Mouse (Mus musculus): ENCODE measurements around the gene Ifit1bl1. TPM values are rescaled to one million over a fixed set of nuclear protein-coding genes. Genes with fewer than 3 reads are reported as not detected.
"Not testable (repeated sequence)": the region's sequence is repeated elsewhere in the genome, so short reads cannot be mapped to it uniquely, and the experiment has no call there.

Ifit1bl1 gene
- polyA plus RNA-seq, 1 experiment from 2014 or later, result 0.59 TPM

GRCm38 (mm10) chr19:34585740-34586458 lies 15.9 kb downstream of the Ifit1bl1 start:
- not testable (repeated sequence) for H3K4me3 ChIP-seq; H3K27me3 ChIP-seq; H3K27ac ChIP-seq; H3K4me1 ChIP-seq; H3K9me3 ChIP-seq; H3K9ac ChIP-seq; H3K36me3 ChIP-seq; ATAC-seq (ENCODE audit: low FRiP score, low read depth); H3K4me2 ChIP-seq (replicated peaks)
- WGBS, result 71% methylated on average over 5 of the region's 5 CpGs

- H3K4me3 ChIP-seq; H3K36me3 ChIP-seq; H3K4me1 ChIP-seq; H3K9ac ChIP-seq; H3K9me3 ChIP-seq; H3K27ac ChIP-seq; H3K27me3 ChIP-seq; H3K4me2 ChIP-seq (replicated peaks): not testable (repeated sequence)
- WGBS, result 33% methylated on average over 2 of the region's 2 CpGs
- peak; percentile 44; the same call in 1 of the 2 replicates for ATAC-seq (ENCODE audit: low FRiP score, low read depth)
Observed at GRCm38 (mm10) chr19:34583126-34583766, 18.5 kb downstream of the Ifit1bl1 start, which contains the start of gene Ifit3. TSS of gene Ifit3 (plus strand) at chr19:34583531.

- H3K36me3 ChIP-seq; H3K4me1 ChIP-seq; H3K4me3 ChIP-seq; H3K27ac ChIP-seq; H3K4me2 ChIP-seq (replicated peaks); H3K9me3 ChIP-seq; H3K9ac ChIP-seq; H3K27me3 ChIP-seq: not testable (repeated sequence)
- peak; percentile 51; the same call in 1 of the 2 replicates for ATAC-seq (ENCODE audit: low FRiP score, low read depth)
- 61% methylated on average over 2 of the region's 2 CpGs for WGBS
Observed at GRCm38 (mm10) chr19:34582696-34583095, 19.1 kb downstream of the Ifit1bl1 start.

GRCm38 (mm10) chr19:34577121-34577520 lies 24.6 kb downstream of the Ifit1bl1 start:
- no peak overlapping the region for H3K27ac ChIP-seq
- no peaks in the 10 kb centered on the region for H3K9me3 ChIP-seq
- no peak overlapping the region for H3K4me2 ChIP-seq (replicated peaks)
- H3K4me3 ChIP-seq, result no peak overlapping the region
- ATAC-seq (ENCODE audit: low FRiP score, low read depth), result no peak
- 68% methylated on average over 1 of the region's 1 CpGs for WGBS
- no peaks in the 10 kb centered on the region for H3K27me3 ChIP-seq
- H3K36me3 ChIP-seq, result peaks cover 11% of the 10 kb centered on the region; the same call in 1 of the 2 replicates
- H3K9ac ChIP-seq, result no peak overlapping the region
- no peaks in the 10 kb centered on the region for H3K4me1 ChIP-seq

- Histone ChIP-seq H3K9me3 (no peaks in the 10 kb centered on the region), H3K4me1 (peaks cover 23% of the 10 kb centered on the region), H3K9ac (no peak overlapping the region), H3K27me3 (no peaks in the 10 kb centered on the region), H3K27ac (no peak overlapping the region), H3K4me2 (replicated peaks) (no peak overlapping the region), H3K4me3 (no peak overlapping the region), H3K36me3 (peaks cover 11% of the 10 kb centered on the region; the same call in 1 of the 2 replicates)
- 88% methylated on average over 5 of the region's 5 CpGs for WGBS
- no peak for ATAC-seq (ENCODE audit: low FRiP score, low read depth)
Observed at GRCm38 (mm10) chr19:34573650-34574049, 28.1 kb downstream of the Ifit1bl1 start.

GRCm38 (mm10) chr19:34571080-34571479 lies 30.7 kb downstream of the Ifit1bl1 start:
- Histone ChIP-seq H3K36me3 (peaks cover 11% of the 10 kb centered on the region; the same call in 1 of the 2 replicates), H3K9ac (no peak overlapping the region), H3K9me3 (no peaks in the 10 kb centered on the region), H3K4me2 (replicated peaks) (no peak overlapping the region), H3K27ac (no peak overlapping the region), H3K27me3 (no peaks in the 10 kb centered on the region), H3K4me1 (peaks cover 24% of the 10 kb centered on the region), H3K4me3 (no peak overlapping the region)
- no peak for ATAC-seq (ENCODE audit: low FRiP score, low read depth)
- WGBS, result 67% methylated on average over 1 of the region's 1 CpGs

GRCm38 (mm10) chr19:34569896-34570476 lies 31.8 kb downstream of the Ifit1bl1 start:
- 68% methylated on average over 4 of the region's 4 CpGs for whole genome bisulfite sequencing
- no peak overlapping the region for H3K27ac ChIP-seq

GRCm38 (mm10) chr19:34568988-34569895 lies 32.5 kb downstream of the Ifit1bl1 start:
- WGBS, result 42% methylated on average over 7 of the region's 7 CpGs
- no peaks in the 10 kb centered on the region for H3K27me3 ChIP-seq

More at GRCm38 (mm10) chr19:34569896-34570476, 31.8 kb downstream of the Ifit1bl1 start:
- Histone ChIP-seq H3K4me3 (no peak overlapping the region), H3K27me3 (no peaks in the 10 kb centered on the region), H3K9ac (no peak overlapping the region), H3K9me3 (no peaks in the 10 kb centered on the region), H3K36me3 (peaks cover 11% of the 10 kb centered on the region; the same call in 1 of the 2 replicates), H3K4me2 (replicated peaks) (no peak overlapping the region), H3K4me1 (peaks cover 24% of the 10 kb centered on the region)
- no peak for ATAC-seq (ENCODE audit: low FRiP score, low read depth)

GRCm38 (mm10) chr19:34566178-34566784 lies 35.5 kb downstream of the Ifit1bl1 start:
- Histone ChIP-seq H3K27ac (no peak overlapping the region), H3K4me2 (replicated peaks) (no peak overlapping the region), H3K9ac (no peak overlapping the region), H3K9me3 (no peaks in the 10 kb centered on the region), H3K27me3 (no peaks in the 10 kb centered on the region), H3K36me3 (no peaks in the 10 kb centered on the region), H3K4me1 (peaks cover 22% of the 10 kb centered on the region), H3K4me3 (no peak overlapping the region)
- 88% methylated on average over 1 of the region's 1 CpGs for WGBS
- ATAC-seq (ENCODE audit: low FRiP score, low read depth), result no peak

More at GRCm38 (mm10) chr19:34568988-34569895, 32.5 kb downstream of the Ifit1bl1 start:
- H3K9ac ChIP-seq, result no peak overlapping the region
- no peak overlapping the region for H3K4me2 ChIP-seq (replicated peaks)
- H3K27ac ChIP-seq, result no peak overlapping the region
- H3K36me3 ChIP-seq, result peaks cover 11% of the 10 kb centered on the region; the same call in 1 of the 2 replicates
- H3K9me3 ChIP-seq, result no peaks in the 10 kb centered on the region
- H3K4me1 ChIP-seq, result peaks cover 24% of the 10 kb centered on the region
- no peak overlapping the region for H3K4me3 ChIP-seq
- no peak for ATAC-seq (ENCODE audit: low FRiP score, low read depth)

- Histone ChIP-seq H3K4me2 (replicated peaks) (no peak overlapping the region), H3K9ac (no peak overlapping the region), H3K4me3 (no peak overlapping the region), H3K36me3 (no peaks in the 10 kb centered on the region), H3K4me1 (no peaks in the 10 kb centered on the region), H3K9me3 (no peaks in the 10 kb centered on the region), H3K27ac (no peak overlapping the region), H3K27me3 (no peaks in the 10 kb centered on the region)
- ATAC-seq (ENCODE audit: low FRiP score, low read depth), result no peak
Observed at GRCm38 (mm10) chr19:34562556-34562955, 39.2 kb downstream of the Ifit1bl1 start.

GRCm38 (mm10) chr19:34556621-34557020 lies 45.1 kb downstream of the Ifit1bl1 start:
- Histone ChIP-seq H3K36me3 (no peaks in the 10 kb centered on the region), H3K9ac (no peak overlapping the region), H3K4me1 (peaks cover 19% of the 10 kb centered on the region), H3K4me3 (no peak overlapping the region), H3K9me3 (no peaks in the 10 kb centered on the region), H3K27ac (no peak overlapping the region), H3K4me2 (replicated peaks) (no peak overlapping the region), H3K27me3 (no peaks in the 10 kb centered on the region)
- WGBS, result 83% methylated on average over 3 of the region's 3 CpGs
- no peak for ATAC-seq (ENCODE audit: low FRiP score, low read depth)

Data from limb, embryonic 13.5 days (tissue).